Mouse (Mus musculus) right cerebral cortex, postnatal 36 days (tissue): ENCODE data around the gene Scyl3.

Source experiments
- DNase-seq, 2 experiments: peaks; one replicate each; pipeline ENCODE4 v3.0.0; 2022; ENCODE audit warnings: low spot score in 2 of 2, mixed read lengths in 1 of 2

Scyl3 gene

GRCm38 (mm10) chr1:163928846-163929245 is at the start of gene Scyl3:
Scyl3 (plus strand) TSS chr1:163929100.
- DNase-seq, result no peak

DNA sequence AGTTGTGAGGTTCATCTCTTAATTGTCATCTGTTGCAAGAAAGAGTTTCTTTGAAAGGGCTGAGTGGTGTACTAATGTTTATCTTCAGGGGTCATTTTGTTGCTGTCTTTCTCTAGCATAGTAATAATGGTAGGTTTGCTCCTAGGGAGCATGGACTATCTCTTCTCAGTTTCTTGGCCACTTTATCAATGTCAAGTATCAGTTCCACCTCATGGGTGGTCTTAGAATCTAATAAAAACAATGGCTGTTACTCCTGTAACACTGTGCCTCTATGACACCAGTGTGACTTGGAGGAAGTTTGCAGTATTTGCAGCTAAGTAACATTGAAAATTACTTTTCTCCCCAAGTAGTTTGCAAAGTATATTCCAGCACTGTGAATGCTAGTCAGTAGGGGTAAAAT is 39.3 kb upstream of the Scyl3 start:
- no peak for DNase-seq

DNA sequence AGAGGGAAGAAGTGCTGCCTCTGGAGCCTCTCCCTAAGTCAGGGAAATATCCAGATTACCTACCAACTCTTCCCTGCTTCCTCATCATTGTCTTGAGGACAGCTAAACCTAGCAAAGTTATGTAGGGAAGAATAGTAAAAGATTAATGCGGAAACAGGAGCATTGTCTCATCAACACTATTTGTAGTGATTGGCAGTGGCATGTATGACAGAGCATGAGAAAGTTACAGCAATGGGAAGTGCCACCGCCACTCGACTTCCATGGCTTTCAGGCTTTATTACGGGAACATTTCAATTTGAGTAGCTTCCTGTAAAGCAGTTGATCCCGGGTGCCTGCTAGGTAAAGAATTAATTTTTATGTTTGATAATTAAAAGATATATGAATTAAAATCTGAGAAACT is 35.6 kb upstream of the Scyl3 start:
- no peak for DNase-seq

GRCm38 (mm10) chr1:163893774-163894527 is 34.9 kb upstream of the Scyl3 start:
- DNase-seq, result no peak

DNA sequence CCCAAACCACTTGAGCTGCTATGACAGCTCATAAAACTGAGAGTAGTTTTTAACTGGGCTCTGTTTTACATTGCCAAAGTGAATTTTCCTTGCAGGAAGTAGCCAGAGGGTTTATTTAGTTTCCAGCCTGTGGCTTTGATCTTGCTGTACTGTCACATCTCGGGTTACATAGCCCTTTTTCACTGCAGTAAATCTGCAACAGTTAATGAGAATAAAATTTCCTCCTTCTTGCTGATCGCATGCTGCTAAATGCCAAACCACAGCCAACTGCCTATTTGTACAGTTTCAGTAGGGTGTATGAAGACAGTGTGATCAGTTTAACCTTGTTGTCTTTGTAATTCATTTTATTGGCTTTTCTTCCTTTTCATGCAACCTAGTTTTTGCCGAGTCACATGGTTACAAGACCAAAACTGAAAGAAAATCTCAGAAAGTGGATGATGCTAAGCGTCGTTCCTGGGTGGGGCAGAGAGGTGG is 30.6 kb upstream of the Scyl3 start:
- no peak for DNase-seq

DNA sequence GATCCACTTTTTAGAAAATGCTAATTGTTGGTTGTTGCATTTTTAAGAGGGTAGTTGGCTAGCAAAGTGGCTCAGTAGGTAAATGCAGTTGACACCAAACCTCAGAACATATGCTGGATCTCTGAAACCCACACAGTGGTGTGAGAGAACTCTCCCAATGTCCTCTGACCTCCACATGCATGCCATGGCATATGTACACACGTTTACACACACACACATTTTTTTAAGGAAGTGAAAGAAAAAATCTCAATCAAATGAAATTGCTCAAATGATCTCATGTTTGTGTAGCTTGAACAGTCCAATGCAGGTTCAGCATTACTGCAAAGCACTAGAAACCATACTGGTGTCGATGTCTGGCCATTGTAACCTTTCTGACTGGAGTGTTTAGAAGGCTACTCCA is 29.3 kb upstream of the Scyl3 start:
- DNase-seq, result no peak

GRCm38 (mm10) chr1:163900168-163900567 is 28.7 kb upstream of the Scyl3 start:
- DNase-seq, result no peak

- DNase-seq, result no peak
These were observed 25.5 kb upstream of the Scyl3 start for GRCm38 (mm10) chr1:163903411-163903810.

DNA sequence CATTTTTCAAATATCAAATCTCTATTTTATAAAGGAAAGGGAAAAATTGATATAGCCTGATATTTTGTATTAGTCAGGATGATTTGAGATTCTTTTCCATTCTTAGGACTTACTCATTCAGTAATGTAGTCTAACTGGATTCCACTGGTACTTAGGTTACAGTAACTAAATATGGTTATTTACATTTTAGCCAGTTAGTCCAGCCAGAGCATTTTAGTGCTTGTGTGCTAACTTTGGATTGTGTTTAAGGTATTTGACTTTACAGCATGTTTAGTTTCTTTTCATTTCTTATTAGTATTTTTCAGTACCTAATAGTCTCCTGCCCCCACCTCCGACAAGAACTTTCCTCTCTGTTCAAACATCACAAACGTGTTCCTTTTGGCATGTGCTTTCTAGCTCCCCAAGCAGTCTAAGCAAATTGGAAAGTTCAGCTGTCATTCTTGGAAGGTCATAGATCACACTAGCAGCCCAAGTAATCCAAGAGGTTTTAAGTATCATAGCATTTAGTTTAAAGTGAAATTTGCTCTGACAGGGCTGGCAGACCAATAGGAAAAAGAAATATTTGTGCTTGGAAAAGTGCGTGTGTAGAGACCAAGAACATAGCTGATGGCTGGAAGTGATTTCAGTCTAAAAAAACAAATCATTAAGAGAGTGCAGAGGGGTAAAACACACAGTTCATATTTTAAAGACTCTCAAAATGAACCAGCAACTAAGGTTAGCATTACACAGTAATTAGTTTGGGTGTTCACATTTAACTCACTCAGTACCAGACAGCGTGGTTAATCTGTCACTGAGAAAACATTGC is 21.7 kb upstream of the Scyl3 start:
- no peak for DNase-seq

DNA sequence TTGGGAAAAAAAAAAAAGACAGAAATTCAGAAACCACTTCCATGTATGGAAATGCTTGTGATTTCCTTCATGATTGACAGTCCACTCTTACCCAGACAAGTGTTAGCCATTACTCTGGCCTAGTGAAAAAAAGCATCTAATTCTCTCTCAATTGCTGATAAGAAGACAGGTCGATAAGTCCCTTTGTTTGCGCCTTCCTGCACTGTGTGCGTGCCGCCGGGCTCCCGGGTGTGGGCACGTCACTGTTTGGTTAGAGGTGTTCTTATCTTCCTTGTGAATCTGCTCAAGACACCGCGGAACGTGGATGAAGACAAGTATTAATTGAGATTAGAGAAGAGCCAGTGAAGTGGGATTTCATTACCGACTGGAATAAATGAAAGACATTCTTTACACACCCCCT is 20.5 kb upstream of the Scyl3 start:
- no peak for DNase-seq

GRCm38 (mm10) chr1:163910343-163910742 is 18.6 kb upstream of the Scyl3 start:
- no peak for DNase-seq

DNA sequence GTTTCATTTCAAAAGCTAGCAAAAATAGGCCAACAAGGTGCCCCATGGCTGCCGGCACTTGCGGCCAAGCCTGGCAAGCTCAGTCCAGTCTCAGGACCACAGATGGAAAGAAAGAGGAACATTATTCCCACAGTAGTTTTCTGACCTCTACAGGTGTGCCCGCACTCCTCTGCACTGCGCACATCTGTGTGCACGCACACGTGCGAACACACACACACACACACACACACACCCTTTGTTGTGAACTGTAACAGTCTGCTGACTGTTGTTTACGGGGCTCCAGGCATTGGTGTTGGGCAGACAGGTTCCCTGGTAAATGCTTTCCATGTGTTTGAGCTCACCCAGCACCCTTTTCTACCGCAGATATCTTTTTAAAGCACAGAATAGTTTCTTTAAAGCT is 18.1 kb upstream of the Scyl3 start:
- no peak for DNase-seq

- DNase-seq, result no peak
These were observed 16.9 kb upstream of the Scyl3 start for GRCm38 (mm10) chr1:163911981-163912380.

DNA sequence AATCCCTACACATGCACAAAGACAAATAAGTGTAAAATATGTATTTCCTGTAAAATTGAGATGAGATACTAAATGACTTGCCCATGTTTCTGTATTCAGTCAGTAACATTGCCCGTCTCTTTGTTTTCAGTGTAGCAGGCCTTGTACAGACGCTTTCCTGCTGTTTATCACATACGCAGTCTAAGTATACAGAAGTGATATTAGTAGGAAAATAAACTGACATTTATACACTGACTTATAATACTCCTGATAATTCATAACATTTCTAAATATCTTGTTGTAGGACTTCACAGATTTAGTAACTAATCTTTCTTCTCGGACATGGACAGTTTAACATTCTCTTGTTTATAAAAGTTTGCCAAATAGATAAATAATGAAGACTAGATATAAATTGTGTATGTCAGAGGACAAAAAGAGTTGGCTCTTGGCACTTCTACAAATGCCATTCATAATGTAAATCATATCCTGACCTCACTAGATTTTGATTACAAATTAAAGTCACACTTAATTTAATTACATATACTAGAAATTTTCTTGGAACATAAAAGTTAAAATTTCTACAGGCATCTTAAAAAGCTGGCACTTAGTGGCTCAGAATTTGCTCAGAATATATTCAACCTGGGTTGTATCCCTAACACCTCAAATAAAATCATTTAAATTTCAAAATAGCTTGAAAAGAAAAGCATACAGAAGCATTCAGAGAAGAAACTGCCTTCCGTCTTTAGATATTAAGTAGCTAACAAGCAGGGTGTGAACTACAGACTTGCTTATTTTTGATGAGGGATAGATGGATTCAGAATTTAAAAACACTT is 11.3 kb upstream of the Scyl3 start:
- no peak for DNase-seq

GRCm38 (mm10) chr1:163924093-163924492 is 4.8 kb upstream of the Scyl3 start:
- DNase-seq, result peak in 1 of 2 experiments; percentile 45

- DNase-seq, result peak; percentile 80 to 84
These were observed 947 bp downstream of the Scyl3 start for GRCm38 (mm10) chr1:163929636-163930457.

DNA sequence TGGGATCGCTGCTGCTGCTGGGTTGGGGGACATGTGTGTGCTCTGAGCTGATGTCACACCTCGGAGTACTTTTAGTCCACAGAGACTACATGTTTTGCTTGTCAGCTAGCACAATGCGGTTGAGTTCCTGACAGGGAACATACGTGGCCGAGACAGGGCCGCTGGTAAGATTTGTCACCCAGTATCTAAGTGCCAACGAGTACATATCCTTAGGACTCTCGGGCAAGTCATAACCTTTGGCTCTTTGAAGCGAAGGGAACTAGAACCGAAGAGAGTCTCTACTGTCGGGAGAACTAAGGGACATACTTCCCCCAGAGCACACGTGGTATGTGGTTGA is 1.5 kb downstream of the Scyl3 start:
- DNase-seq, result no peak

DNA sequence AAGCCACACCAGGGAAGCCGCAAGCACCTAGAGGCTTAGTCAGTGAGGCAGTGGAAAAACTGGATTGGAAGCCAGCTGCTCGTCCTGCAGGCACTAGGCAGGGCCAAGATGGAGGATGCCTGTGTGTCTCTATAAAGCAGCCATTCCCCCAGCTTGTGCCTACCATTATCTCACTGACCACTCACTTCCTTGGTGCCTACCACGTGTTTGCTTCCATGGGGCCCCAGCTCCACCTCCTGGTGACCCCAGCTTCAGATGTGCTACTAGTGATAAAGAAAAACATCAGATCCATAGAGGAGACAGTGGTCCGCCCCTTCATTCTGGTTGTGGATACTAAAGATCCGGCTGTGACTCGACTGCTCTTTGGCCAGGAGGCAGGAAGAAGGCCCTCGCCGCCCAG is 2.9 kb downstream of the Scyl3 start:
- DNase-seq, result no peak

DNA sequence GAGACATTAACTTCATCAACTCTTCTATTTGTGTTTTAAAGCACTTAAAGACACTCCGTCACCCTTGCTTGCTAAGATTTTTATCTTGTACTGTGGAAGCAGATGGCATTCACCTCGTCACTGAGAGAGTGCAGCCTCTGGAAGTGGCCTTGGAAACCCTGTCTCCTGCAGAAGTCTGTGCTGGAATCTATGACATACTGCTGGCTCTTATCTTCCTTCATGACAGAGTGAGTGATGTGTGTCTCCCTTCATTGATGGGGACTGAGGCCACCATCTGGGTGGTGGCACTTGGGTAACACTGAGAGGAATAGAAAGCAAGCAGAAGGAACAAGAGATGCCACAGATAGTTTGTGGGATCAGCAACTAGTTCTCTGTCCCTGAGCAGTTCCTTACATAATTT is 5.7 kb downstream of the Scyl3 start:
- DNase-seq, result no peak

DNA sequence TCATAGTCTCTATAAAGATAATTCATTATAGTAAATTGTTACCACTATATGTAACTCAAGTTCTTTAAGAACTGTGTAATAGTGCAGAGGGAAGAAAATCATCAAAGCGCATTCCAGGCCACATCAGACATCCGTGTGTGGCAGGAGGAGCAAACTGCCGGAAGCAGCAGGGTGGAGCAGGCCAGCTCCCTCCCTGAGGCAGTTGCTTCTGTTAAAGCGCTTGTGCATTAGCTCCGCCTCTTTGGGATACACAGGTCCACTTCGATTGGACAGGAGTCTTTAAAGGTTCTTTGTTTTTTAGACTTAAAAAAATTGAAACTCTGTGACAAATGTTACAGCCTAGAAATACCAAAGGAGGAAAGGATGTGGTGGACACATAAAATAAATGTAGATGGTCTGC is 13.2 kb downstream of the Scyl3 start:
- DNase-seq, result no peak

DNA sequence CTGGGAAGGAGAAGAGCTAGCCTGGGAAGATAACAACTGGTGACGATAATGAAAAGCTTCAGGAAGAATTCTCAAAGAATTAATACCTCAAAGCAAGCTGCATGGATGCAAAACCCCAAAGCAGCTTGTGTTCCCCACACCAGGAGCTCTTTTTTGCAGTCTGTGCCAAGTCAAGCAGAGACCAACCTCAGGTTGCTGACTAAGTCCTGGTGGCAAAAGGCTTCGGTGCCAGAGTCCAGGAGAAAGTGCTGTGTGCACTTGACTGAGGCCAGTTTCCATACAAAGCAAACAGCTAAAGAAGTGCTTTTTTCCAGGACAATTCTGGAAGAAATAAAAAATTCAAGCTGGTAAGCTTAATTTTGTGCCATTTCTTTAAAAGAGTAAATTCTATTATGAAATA is 24.5 kb downstream of the Scyl3 start:
- DNase-seq, result no peak
